Mouse (Mus musculus): ENCODE measurements around the gene Tcam1. TPM values are rescaled to one million over a fixed set of nuclear protein-coding genes. Genes with fewer than 3 reads are reported as not detected.

Tcam1 gene
- not detected for polyA plus RNA-seq (2014; fragmentation: Illumina TruSeq; extraction: RNeasy Lipid Tissue Mini Kit (QIAGEN cat#74804); ENCODE audit: low read depth, low replicate concordance)

DNA sequence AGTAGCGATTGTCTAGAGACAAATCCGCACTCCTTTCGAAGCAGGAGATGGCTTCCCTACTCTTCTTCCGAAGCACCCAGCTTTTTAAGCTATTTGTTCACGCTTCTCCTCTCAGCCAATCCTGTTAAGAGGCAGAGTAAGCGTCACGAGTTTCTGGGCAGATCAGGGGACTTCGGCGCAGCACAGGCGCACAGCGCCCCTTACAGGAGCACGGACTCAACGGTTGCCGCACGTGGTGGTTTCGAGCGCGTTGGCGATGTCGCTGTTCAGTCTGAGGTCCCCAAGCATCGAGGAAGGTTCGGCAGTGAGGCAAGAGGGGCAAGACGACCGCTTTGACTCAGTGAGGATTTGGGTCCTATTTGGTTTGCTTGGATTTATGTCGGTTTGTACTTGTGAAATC lies at the start of gene Tcam1:
Tcam1 (plus strand) TSS at position 219 of the 400 bp plus-strand sequence.

DNA sequence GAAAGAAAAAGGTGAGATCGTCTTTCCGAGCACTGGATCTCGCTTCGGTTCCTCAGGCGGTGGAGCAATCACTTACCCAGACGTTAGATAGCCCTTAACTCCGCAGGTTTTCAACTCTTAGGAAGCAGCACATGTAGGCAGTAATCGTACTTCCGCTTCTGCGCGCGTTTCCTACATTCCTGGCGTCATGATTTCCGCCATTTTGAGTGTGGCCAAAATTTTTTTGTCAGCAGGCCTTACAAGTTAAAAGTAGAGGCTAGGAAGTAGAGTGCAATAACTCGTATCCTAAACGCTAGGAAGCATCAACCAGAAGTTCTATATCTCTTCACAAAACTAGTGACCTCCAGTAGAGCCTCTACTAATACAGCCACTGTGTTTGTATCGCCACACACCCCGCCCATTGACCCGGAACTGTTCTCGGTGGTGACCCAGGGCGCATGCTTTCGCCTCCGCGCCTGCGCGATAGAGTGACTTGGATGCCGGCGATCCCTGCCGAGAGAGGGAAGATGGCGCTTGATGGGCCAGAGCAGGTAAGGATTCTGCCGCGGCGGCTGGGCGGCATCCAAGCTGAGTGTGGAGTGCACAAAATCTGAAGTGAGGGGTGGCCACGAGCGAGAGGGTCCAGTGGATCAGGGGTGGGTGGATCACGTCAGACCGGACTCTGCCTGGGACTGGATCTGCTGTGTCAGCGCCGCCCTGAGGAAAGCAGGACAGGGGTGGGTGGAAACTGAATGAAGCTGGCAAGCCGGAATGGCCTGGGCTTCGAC lies 20.6 kb upstream of the Tcam1 start, which contains the start of the genes Ftsj3 and Psmc5:
Ftsj3 (minus strand) TSS at position 395 of the 767 bp plus-strand sequence.
Psmc5 (plus strand) TSS at position 470 of the 767 bp plus-strand sequence.

DNA sequence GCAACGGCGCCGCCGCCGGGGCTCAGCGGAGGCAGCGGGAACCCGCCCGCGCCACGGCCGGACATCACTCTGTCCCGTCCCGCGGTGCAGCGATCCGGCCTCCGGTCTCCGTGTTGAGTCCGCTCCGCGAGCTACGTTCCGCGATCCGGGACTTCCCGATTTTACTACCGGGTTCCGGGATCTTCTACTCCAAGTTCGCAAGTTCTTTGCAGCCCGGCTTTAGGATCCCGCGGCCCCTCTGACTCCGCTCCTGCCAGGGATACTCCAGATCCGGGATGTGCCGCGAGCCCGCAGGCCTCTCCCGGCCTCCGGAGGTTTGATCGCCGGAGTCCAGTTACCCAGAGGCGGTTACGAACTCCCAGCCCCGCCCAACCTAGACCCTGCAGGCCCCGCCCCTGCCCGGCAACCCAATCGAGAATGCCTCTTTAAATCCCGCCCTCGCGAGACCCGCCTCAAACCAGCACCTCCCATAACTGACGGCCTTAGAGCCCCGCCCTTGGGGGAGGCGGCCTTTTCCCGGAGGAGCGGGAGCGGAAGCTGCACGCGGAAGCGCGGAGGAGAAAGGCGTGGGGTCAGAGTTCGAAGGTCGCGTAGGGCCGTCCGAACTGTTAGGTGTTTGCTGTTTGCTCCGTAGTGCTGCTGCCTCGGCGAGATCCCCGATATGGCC lies 3.7 kb upstream of the Tcam1 start, which contains the start of gene Smarcd2:
Smarcd2 (minus strand) TSS at position 329 of the 667 bp plus-strand sequence.

DNA sequence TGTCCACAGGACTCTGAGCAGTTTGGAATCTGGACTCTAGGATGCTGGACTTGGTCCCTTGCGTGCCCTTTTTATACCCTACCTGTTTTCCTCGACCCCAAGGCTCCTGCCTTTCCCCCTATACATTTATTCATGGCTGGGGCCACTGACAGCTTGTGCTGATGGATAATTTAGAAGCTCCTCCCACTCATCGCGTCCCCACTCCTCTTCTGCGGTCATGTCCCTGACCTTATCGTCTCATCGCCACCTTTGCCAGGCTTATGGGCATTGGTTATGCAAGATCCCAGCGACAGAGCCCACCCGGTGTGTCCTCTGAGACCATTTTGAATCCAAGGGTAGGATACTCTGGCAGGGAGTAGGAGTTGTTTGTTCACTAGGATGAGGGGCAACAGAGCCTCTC lies 25.3 kb downstream of the Tcam1 start, which contains the start of gene Gh:
Gh (minus strand) TSS at position 101 of the 400 bp plus-strand sequence.

DNA sequence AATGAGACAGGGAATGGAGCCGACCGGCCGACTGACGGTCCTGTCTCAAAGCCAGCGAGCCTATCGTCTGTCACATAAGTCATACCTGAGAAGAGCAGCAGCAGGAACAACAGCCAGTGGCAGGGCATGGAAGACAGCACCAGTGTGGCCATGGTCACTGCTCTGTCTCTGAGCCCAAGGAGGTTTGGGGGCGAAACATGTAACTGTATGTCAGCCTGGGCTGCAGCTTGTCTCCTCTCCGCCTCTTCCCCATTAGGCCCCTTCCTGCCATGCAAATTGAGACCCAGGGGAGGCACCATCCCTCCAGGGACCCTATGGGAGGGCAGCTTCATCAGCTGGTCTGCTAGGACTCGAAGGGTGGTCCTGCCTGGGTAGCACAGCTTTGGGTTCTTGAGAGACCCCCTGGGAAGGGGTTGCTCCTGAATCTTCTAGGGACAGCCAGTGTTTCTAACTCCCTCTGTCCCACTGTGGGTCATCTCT lies 37.9 kb downstream of the Tcam1 start, which contains the start of gene Cd79b:
Cd79b (minus strand) TSS at position 430 of the 480 bp plus-strand sequence.

Other genes starting within 250 kb of the Tcam1 start
- gene Dcaf7, start 239.8 kb upstream of the Tcam1 start, polyA plus RNA-seq (2014; fragmentation: Illumina TruSeq; extraction: RNeasy Lipid Tissue Mini Kit (QIAGEN cat#74804); ENCODE audit: low read depth, low replicate concordance): 37.6 TPM
- gene Taco1, start 210.6 kb upstream of the Tcam1 start, polyA plus RNA-seq (2014; fragmentation: Illumina TruSeq; extraction: RNeasy Lipid Tissue Mini Kit (QIAGEN cat#74804); ENCODE audit: low read depth, low replicate concordance): 5.7 TPM
- gene Map3k3, start 192.1 kb upstream of the Tcam1 start, polyA plus RNA-seq (2014; fragmentation: Illumina TruSeq; extraction: RNeasy Lipid Tissue Mini Kit (QIAGEN cat#74804); ENCODE audit: low read depth, low replicate concordance): 7.2 TPM
- not detected for gene Gm10840, start 115.8 kb upstream of the Tcam1 start, polyA plus RNA-seq (2014; fragmentation: Illumina TruSeq; extraction: RNeasy Lipid Tissue Mini Kit (QIAGEN cat#74804); ENCODE audit: low read depth, low replicate concordance)
- 1.7 TPM for gene Limd2, start 115.8 kb upstream of the Tcam1 start, polyA plus RNA-seq (2014; fragmentation: Illumina TruSeq; extraction: RNeasy Lipid Tissue Mini Kit (QIAGEN cat#74804); ENCODE audit: low read depth, low replicate concordance)
- 7.5 TPM for gene Strada, start 74.5 kb upstream of the Tcam1 start, polyA plus RNA-seq (2014; fragmentation: Illumina TruSeq; extraction: RNeasy Lipid Tissue Mini Kit (QIAGEN cat#74804); ENCODE audit: low read depth, low replicate concordance)
- gene Ccdc47, start 60.3 kb upstream of the Tcam1 start, polyA plus RNA-seq (2014; fragmentation: Illumina TruSeq; extraction: RNeasy Lipid Tissue Mini Kit (QIAGEN cat#74804); ENCODE audit: low read depth, low replicate concordance): 142 TPM
- 57.6 TPM for gene Ddx42, start 59.7 kb upstream of the Tcam1 start, polyA plus RNA-seq (2014; fragmentation: Illumina TruSeq; extraction: RNeasy Lipid Tissue Mini Kit (QIAGEN cat#74804); ENCODE audit: low read depth, low replicate concordance)
- gene Ftsj3, start 20.6 kb upstream of the Tcam1 start, polyA plus RNA-seq (2014; fragmentation: Illumina TruSeq; extraction: RNeasy Lipid Tissue Mini Kit (QIAGEN cat#74804); ENCODE audit: low read depth, low replicate concordance): 10.4 TPM
- gene Psmc5, start 20.5 kb upstream of the Tcam1 start, polyA plus RNA-seq (2014; fragmentation: Illumina TruSeq; extraction: RNeasy Lipid Tissue Mini Kit (QIAGEN cat#74804); ENCODE audit: low read depth, low replicate concordance): 16.9 TPM
- gene Smarcd2, start 3.7 kb upstream of the Tcam1 start, polyA plus RNA-seq (2014; fragmentation: Illumina TruSeq; extraction: RNeasy Lipid Tissue Mini Kit (QIAGEN cat#74804); ENCODE audit: low read depth, low replicate concordance): 14.8 TPM
- not detected for gene Gh, start 25.2 kb downstream of the Tcam1 start, polyA plus RNA-seq (2014; fragmentation: Illumina TruSeq; extraction: RNeasy Lipid Tissue Mini Kit (QIAGEN cat#74804); ENCODE audit: low read depth, low replicate concordance)
- gene Cd79b, start 38.1 kb downstream of the Tcam1 start, polyA plus RNA-seq (2014; fragmentation: Illumina TruSeq; extraction: RNeasy Lipid Tissue Mini Kit (QIAGEN cat#74804); ENCODE audit: low read depth, low replicate concordance): 4.8 TPM
- not detected for gene Scn4a, start 76.6 kb downstream of the Tcam1 start, polyA plus RNA-seq (2014; fragmentation: Illumina TruSeq; extraction: RNeasy Lipid Tissue Mini Kit (QIAGEN cat#74804); ENCODE audit: low read depth, low replicate concordance)
- not detected for gene Prr29, start 88.8 kb downstream of the Tcam1 start, polyA plus RNA-seq (2014; fragmentation: Illumina TruSeq; extraction: RNeasy Lipid Tissue Mini Kit (QIAGEN cat#74804); ENCODE audit: low read depth, low replicate concordance)
- gene Icam2, start 111.4 kb downstream of the Tcam1 start, polyA plus RNA-seq (2014; fragmentation: Illumina TruSeq; extraction: RNeasy Lipid Tissue Mini Kit (QIAGEN cat#74804); ENCODE audit: low read depth, low replicate concordance): not detected
- 30.7 TPM for gene Ern1, start 211.2 kb downstream of the Tcam1 start, polyA plus RNA-seq (2014; fragmentation: Illumina TruSeq; extraction: RNeasy Lipid Tissue Mini Kit (QIAGEN cat#74804); ENCODE audit: low read depth, low replicate concordance)

All from sigmoid colon, adult 10 weeks (tissue).